Comparison of ENCODE assay signal across 8 mouse cellular contexts in the genomic region with DNA sequence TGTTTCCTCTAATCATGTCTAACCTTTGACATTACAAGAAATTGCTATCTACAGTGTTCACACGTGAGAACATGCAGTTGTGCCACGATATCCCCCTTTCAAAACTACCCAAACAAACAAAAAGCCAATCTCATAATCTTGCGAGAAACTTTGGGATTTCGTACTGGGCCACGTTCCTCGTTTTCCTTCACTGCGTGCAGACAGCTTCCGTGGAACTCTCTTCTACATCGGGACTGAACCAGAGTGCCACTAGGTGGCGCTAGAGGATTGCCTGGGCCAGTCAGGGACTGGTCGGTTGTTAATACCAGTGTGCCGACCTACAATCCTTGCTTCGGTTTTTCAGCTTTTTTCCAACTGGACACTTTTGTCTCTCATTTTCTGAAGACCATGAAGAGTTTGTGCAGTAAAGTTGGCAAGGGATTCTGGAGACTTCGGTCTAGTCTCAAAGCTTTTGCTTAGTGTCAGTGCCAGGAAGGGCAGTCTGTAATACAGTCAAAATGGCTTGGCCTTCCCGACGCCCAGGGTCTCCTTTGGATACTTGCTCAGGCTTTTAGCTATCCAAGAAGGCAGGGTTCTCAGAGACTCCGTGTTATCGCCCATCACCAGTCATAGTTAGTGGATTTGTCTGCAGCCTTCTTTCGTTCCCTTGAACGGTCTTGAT. TPM values are rescaled to one million over a fixed set of nuclear protein-coding genes. Genes with fewer than 3 reads are reported as not detected.
DNase-seq lines count a peak whose midpoint lies in the region; ATAC-seq and TF ChIP-seq lines count a peak whose summit lies in the region.

No protein-coding gene starts in this region.

- H3K27ac ChIP-seq in hindbrain, embryonic 11.5 days (ENCODE audit: low read depth, low read length) = no peak overlapping the region
- no peak overlapping the region for H3K27ac ChIP-seq in lung, postnatal 0 days (ENCODE audit: low read length)

- peak; percentile 100 for TF ChIP-seq CTCF in lung, postnatal 0 days (IDR thresholded peaks at IDR 0.05)

- no peaks in the 10 kb centered on the region for H3K9me3 ChIP-seq in hindbrain, embryonic 11.5 days (ENCODE audit: control insufficient read depth, low read length)
- H3K9me3 ChIP-seq in lung, postnatal 0 days (ENCODE audit: low read length) = no peaks in the 10 kb centered on the region

- no peaks in the 10 kb centered on the region for H3K36me3 ChIP-seq in hindbrain, embryonic 11.5 days (ENCODE audit: control insufficient read depth, insufficient read depth, low read length)
- no peaks in the 10 kb centered on the region for H3K36me3 ChIP-seq in lung, postnatal 0 days (ENCODE audit: insufficient read depth, low read length)

- no peak overlapping the region for H3K4me2 ChIP-seq in hindbrain, embryonic 11.5 days (replicated peaks; ENCODE audit: low read depth, low read length)
- H3K4me2 ChIP-seq in lung, postnatal 0 days (replicated peaks; ENCODE audit: low read depth, low read length) = no peak overlapping the region

- no peak for TF ChIP-seq EP300 in lung, postnatal 0 days (IDR thresholded peaks at IDR 0.05)

- no peak overlapping the region for H3K9ac ChIP-seq in hindbrain, embryonic 11.5 days (ENCODE audit: low read depth, low read length)
- no peak overlapping the region for H3K9ac ChIP-seq in lung, postnatal 0 days (replicated peaks; ENCODE audit: low read depth)

- peak; percentile 84 for ATAC-seq in hindbrain, embryonic 11.5 days (ENCODE audit: low FRiP score)
- peak; percentile 91 for ATAC-seq in lung, postnatal 0 days

- no peaks in the 10 kb centered on the region for H3K4me1 ChIP-seq in hindbrain, embryonic 11.5 days (replicated peaks; ENCODE audit: control insufficient read depth, insufficient read depth, low read length)
- H3K4me1 ChIP-seq in lung, postnatal 0 days (ENCODE audit: insufficient read depth, low read depth, low read length) = no peaks in the 10 kb centered on the region

- H3K27me3 ChIP-seq in hindbrain, embryonic 11.5 days (ENCODE audit: control insufficient read depth, insufficient read depth, low read length) = no peaks in the 10 kb centered on the region
- H3K27me3 ChIP-seq in lung, postnatal 0 days (replicated peaks; ENCODE audit: insufficient read depth, low read length) = no peaks in the 10 kb centered on the region

- DNase-seq in NIH3T3 (ENCODE audit: low read depth) = peak; percentile 97
- DNase-seq in cerebellum, postnatal 10 days = peak; percentile 97 to 98
- peak; percentile 50 to 83 for DNase-seq in frontal cortex, postnatal 10 days (ENCODE audit: low spot score in 2 of 2)
- DNase-seq in hindbrain, embryonic 11.5 days (ENCODE audit: low spot score) = peak; percentile 96
- peak; percentile 72 for DNase-seq in layer of hippocampus, adult 9-11 months
- peak; percentile 93 for DNase-seq in lung, postnatal 0 days (ENCODE audit: low spot score)
- DNase-seq in ovary, postnatal 14 days (ENCODE audit: low spot score) = peak; percentile 91
- peak; percentile 35 to 79 for DNase-seq in thymus, postnatal 10 days (ENCODE audit: low spot score in 2 of 2)

- 18% methylated on average over 20 of the region's 20 CpGs for WGBS in hindbrain, embryonic 11.5 days
- WGBS in lung, postnatal 0 days = 21% methylated on average over 20 of the region's 20 CpGs

- H3K4me3 ChIP-seq in hindbrain, embryonic 11.5 days (ENCODE audit: low read depth, low read length) = no peak overlapping the region
- no peak overlapping the region for H3K4me3 ChIP-seq in lung, postnatal 0 days (ENCODE audit: low read depth, low read length)

RNA-seq across cellular contexts. Expression of a gene that starts 22.2 kb away (rescaled TPM):
- 1.1 and 1.2 TPM in 2 replicates for polyA plus RNA-seq in hindbrain, embryonic 11.5 days (2014; fragmentation: Nextera tagmentation; extraction: Ambion mirVana)
- 8.5 and 10.8 TPM in 2 replicates for polyA plus RNA-seq in lung, postnatal 0 days (2015; fragmentation: Nextera tagmentation; extraction: Ambion mirVana)
